Mouse (Mus musculus): Measurements from ENCODE around the gene Rnf26. TPM values are rescaled to one million over a fixed set of nuclear protein-coding genes. Genes with fewer than 3 reads are reported as not detected.

Gene Rnf26
- total RNA-seq, 2 experiments from 2014 or later = 28.4 to 28.6 TPM

GRCm38 (mm10) chr9:44045884-44046272, 67.4 kb downstream of the Rnf26 start:
- DNase-seq = no peak

Other genes starting within 250 kb of the Rnf26 start
- 100 to 1,000 TPM; 786 to 920 TPM for gene Thy1, start 70.1 kb downstream of the Rnf26 start, total RNA-seq (2021)
- gene Usp2, start 46.5 kb downstream of the Rnf26 start, total RNA-seq (2021) = 10 to 100 TPM; 66.2 to 74.9 TPM
- 1 to 10 TPM in 1 of 2 experiments, under 1 TPM in 1; 0.17 to 2.5 TPM for gene Mfrp, start 11.8 kb downstream of the Rnf26 start, total RNA-seq (2021)
- gene C1qtnf5, start 6.3 kb downstream of the Rnf26 start, total RNA-seq (2021) = 10 to 100 TPM; 17.0 to 17.6 TPM
- under 1 TPM; 0.35 to 0.61 TPM for gene Gm49380, start within 50 bp of the Rnf26 start, total RNA-seq (2021)
- gene Mcam, start 21.0 kb upstream of the Rnf26 start, total RNA-seq (2021) = 10 to 100 TPM; 15.6 to 18.8 TPM
- gene Cbl, start 120.5 kb upstream of the Rnf26 start, total RNA-seq (2021) = 10 to 100 TPM; 65.2 to 70.5 TPM
- gene Ccdc153, start 127.2 kb upstream of the Rnf26 start, total RNA-seq (2021) = 1 to 10 TPM; 1.3 to 2.4 TPM
- gene Pdzd3, start 138.0 kb upstream of the Rnf26 start, total RNA-seq (2021) = 1 to 10 TPM; 1.4 to 1.8 TPM
- gene Nlrx1, start 155.1 kb upstream of the Rnf26 start, total RNA-seq (2021) = 10 to 100 TPM; 13.5 TPM
- gene Abcg4, start 175.1 kb upstream of the Rnf26 start, total RNA-seq (2021) = 10 to 100 TPM; 63.6 to 73.1 TPM
- 10 to 100 TPM; 27.4 to 30.1 TPM for gene Hinfp, start 192.2 kb upstream of the Rnf26 start, total RNA-seq (2021)
- 100 to 1,000 TPM; 184 to 198 TPM for gene C2cd2l, start 206.8 kb upstream of the Rnf26 start, total RNA-seq (2021)
- gene Dpagt1, start 212.5 kb upstream of the Rnf26 start, total RNA-seq (2021) = 10 to 100 TPM; 14.5 to 15.9 TPM
- 10 to 100 TPM; 43.4 to 49.9 TPM for gene H2afx, start 221.2 kb upstream of the Rnf26 start, total RNA-seq (2021)
- gene Hmbs, start 230.7 kb upstream of the Rnf26 start, total RNA-seq (2021) = 10 to 100 TPM; 22.3 to 24.2 TPM
- gene Vps11, start 248.2 kb upstream of the Rnf26 start, total RNA-seq (2021) = 10 to 100 TPM; 50.9 to 52.1 TPM

Data from layer of hippocampus, postnatal 36 days (tissue).